Mouse (Mus musculus): ENCODE data around the gene St7. TPM values are rescaled to one million over a fixed set of nuclear protein-coding genes. Genes with fewer than 3 reads are reported as not detected.

Gene St7
- 22.8 and 26.3 TPM in 2 replicates for polyA plus RNA-seq (2012; rRNA removed)

GRCm38 (mm10) chr6:17692647-17693046, at the start of gene St7:
St7 (plus strand) TSS chr6:17692933.
- Histone ChIP-seq H3K4me1 (ENCODE audit: control insufficient read depth, insufficient read depth, low read length) (no peaks in the 10 kb centered on the region; the same call in 1 of the 2 replicates), H3K4me3 (ENCODE audit: insufficient read depth, low read length) (peak within 1 kb of the TSS; percentile 95), H3K27ac (ENCODE audit: insufficient read depth, low read length) (no peak within 1 kb of the TSS)
- TF ChIP-seq CTCF (IDR thresholded peaks at IDR 0.05; ENCODE audit: extremely low read depth, insufficient read depth, low read length) (no peak), POLR2A (IDR thresholded peaks at IDR 0.05; ENCODE audit: extremely low read depth, insufficient read depth, low read length) (no peak)

DNA sequence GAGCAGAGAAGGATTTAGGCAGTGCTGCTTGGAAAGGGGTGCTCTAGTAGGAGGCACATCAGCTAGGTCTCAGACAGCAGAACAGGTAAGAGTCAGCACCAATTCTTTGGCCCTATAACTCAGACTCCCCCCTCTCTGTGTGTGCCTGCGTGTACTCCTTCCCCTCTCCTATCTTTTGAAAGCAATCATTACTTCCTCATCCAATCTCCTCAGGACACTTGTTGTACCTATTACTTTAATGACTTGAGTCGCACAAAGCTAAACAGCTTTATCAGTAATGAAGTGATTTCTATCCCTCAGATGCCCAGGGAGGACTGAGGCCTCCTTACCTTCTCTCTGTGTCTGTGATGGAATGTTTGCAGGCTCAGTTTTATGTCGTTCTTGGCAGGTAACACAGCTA, 46.6 kb upstream of the St7 start:
- no peak overlapping the region for H3K4me3 ChIP-seq (ENCODE audit: insufficient read depth, low read length)
- H3K4me1 ChIP-seq (ENCODE audit: control insufficient read depth, insufficient read depth, low read length), result peaks cover 8% of the 10 kb centered on the region
- H3K27ac ChIP-seq (ENCODE audit: insufficient read depth, low read length), result no peak overlapping the region
- TF ChIP-seq POLR2A (IDR thresholded peaks at IDR 0.05; ENCODE audit: extremely low read depth, insufficient read depth, low read length) (no peak), CTCF (IDR thresholded peaks at IDR 0.05; ENCODE audit: extremely low read depth, insufficient read depth, low read length) (no peak)

DNA sequence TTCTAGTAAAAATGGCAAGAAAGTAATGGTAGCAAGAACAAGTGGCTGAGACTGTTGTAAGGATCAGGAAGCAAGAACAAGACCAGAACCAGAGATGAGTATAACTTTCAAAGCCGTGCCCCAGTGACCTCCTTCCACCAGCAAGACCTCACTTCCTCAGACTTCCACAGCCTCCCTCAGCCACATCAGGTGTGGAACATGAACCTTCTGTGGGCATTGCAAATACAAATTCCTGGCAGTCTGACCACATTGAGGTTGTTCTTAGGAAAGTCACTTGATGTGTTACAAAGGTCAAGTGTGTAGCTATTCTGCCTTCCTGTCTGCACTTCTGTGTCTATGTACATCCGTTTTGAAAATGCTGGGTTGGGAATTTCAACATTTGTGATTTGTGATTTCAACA, 40.6 kb upstream of the St7 start:
- TF ChIP-seq CTCF (IDR thresholded peaks at IDR 0.05; ENCODE audit: extremely low read depth, insufficient read depth, low read length) (no peak), POLR2A (IDR thresholded peaks at IDR 0.05; ENCODE audit: extremely low read depth, insufficient read depth, low read length) (no peak)
- Histone ChIP-seq H3K4me1 (ENCODE audit: control insufficient read depth, insufficient read depth, low read length) (no peaks in the 10 kb centered on the region), H3K4me3 (ENCODE audit: insufficient read depth, low read length) (no peak overlapping the region), H3K27ac (ENCODE audit: insufficient read depth, low read length) (no peak overlapping the region)

- H3K27ac ChIP-seq (ENCODE audit: insufficient read depth, low read length), result no peak overlapping the region
Observed at GRCm38 (mm10) chr6:17655080-17655479, 37.7 kb upstream of the St7 start.

DNA sequence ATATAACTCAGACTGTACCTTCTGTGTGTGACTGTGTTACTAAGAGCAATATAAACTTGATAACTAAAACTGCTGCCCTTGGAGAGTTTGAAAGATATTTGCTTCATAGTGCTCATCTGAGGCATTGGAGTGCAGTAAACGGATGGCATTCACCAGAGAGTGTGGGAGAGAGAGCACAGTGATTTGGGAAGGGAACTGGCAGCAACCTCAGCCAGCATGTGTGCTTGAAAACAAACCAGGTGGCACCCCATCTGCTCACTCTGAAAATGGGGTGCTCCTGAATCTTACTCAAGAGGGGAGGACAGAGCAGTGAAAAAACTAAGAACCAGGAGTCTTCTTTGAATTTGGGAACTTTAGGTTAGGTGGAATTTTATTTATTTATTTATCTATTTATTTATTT, 35.4 kb upstream of the St7 start:
- TF ChIP-seq CTCF (IDR thresholded peaks at IDR 0.05; ENCODE audit: extremely low read depth, insufficient read depth, low read length) (no peak), POLR2A (IDR thresholded peaks at IDR 0.05; ENCODE audit: extremely low read depth, insufficient read depth, low read length) (no peak)
- Histone ChIP-seq H3K27ac (ENCODE audit: insufficient read depth, low read length) (no peak overlapping the region), H3K4me1 (ENCODE audit: control insufficient read depth, insufficient read depth, low read length) (no peaks in the 10 kb centered on the region), H3K4me3 (ENCODE audit: insufficient read depth, low read length) (no peak overlapping the region)

More at GRCm38 (mm10) chr6:17655080-17655479, 37.7 kb upstream of the St7 start:
- Histone ChIP-seq H3K4me1 (ENCODE audit: control insufficient read depth, insufficient read depth, low read length) (no peaks in the 10 kb centered on the region), H3K4me3 (ENCODE audit: insufficient read depth, low read length) (no peak overlapping the region)
- no peak for TF ChIP-seq POLR2A (IDR thresholded peaks at IDR 0.05; ENCODE audit: extremely low read depth, insufficient read depth, low read length)
- TF ChIP-seq CTCF (IDR thresholded peaks at IDR 0.05; ENCODE audit: extremely low read depth, insufficient read depth, low read length), result no peak

GRCm38 (mm10) chr6:17665348-17665747, 27.4 kb upstream of the St7 start:
- TF ChIP-seq CTCF (IDR thresholded peaks at IDR 0.05; ENCODE audit: extremely low read depth, insufficient read depth, low read length), result no peak
- no peak for TF ChIP-seq POLR2A (IDR thresholded peaks at IDR 0.05; ENCODE audit: extremely low read depth, insufficient read depth, low read length)
- H3K27ac ChIP-seq (ENCODE audit: insufficient read depth, low read length), result no peak overlapping the region
- no peaks in the 10 kb centered on the region; the same call in 1 of the 2 replicates for H3K4me1 ChIP-seq (ENCODE audit: control insufficient read depth, insufficient read depth, low read length)

DNA sequence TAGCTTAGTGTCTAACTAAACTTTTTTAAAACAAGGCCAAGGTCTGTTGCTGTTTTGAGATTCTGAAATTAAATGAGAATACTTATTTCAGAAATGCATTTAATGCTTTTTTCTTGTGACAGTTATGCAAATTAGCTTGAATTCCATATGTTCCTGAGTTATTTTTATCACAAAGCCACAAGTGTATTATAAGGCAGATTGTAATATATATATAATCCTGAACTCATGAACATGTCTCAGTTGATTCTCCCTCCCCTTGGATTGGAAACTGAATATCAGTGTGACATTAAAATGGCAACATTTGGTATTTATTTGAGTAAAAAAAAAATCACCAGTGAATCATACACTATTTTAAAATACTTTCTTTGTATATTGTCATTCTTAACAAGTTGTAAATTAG, 26.7 kb upstream of the St7 start:
- TF ChIP-seq CTCF (IDR thresholded peaks at IDR 0.05; ENCODE audit: extremely low read depth, insufficient read depth, low read length), result no peak
- TF ChIP-seq POLR2A (IDR thresholded peaks at IDR 0.05; ENCODE audit: extremely low read depth, insufficient read depth, low read length), result no peak
- Histone ChIP-seq H3K27ac (ENCODE audit: insufficient read depth, low read length) (no peak overlapping the region), H3K4me3 (ENCODE audit: insufficient read depth, low read length) (no peak overlapping the region), H3K4me1 (ENCODE audit: control insufficient read depth, insufficient read depth, low read length) (no peaks in the 10 kb centered on the region; the same call in 1 of the 2 replicates)

More at GRCm38 (mm10) chr6:17665348-17665747, 27.4 kb upstream of the St7 start:
- no peak overlapping the region for H3K4me3 ChIP-seq (ENCODE audit: insufficient read depth, low read length)

DNA sequence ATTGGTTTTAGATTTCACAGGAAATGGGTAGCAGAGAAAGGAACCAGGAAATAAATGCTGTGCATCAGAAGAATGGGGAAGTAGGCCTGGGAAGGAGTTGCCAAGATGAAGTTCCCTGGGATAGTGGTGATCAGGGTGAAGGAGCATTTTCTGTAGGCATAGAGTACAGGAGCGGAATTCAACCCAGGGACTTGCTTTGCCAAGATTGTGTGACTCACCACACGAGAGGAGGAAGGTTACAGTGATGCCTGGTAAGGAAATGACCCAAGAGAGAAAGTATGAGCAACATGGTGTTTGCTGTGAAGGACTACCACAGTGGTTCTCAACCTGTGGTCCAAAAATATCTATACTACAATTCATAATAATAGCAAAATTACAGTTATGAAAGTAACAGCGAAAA, 24.9 kb upstream of the St7 start:
- TF ChIP-seq POLR2A (IDR thresholded peaks at IDR 0.05; ENCODE audit: extremely low read depth, insufficient read depth, low read length) (no peak), CTCF (IDR thresholded peaks at IDR 0.05; ENCODE audit: extremely low read depth, insufficient read depth, low read length) (no peak)

GRCm38 (mm10) chr6:17668334-17668733, 24.4 kb upstream of the St7 start:
- no peak overlapping the region for H3K4me3 ChIP-seq (ENCODE audit: insufficient read depth, low read length)
- H3K4me1 ChIP-seq (ENCODE audit: control insufficient read depth, insufficient read depth, low read length), result no peaks in the 10 kb centered on the region; the same call in 1 of the 2 replicates
- no peak overlapping the region for H3K27ac ChIP-seq (ENCODE audit: insufficient read depth, low read length)
- TF ChIP-seq POLR2A (IDR thresholded peaks at IDR 0.05; ENCODE audit: extremely low read depth, insufficient read depth, low read length) (no peak), CTCF (IDR thresholded peaks at IDR 0.05; ENCODE audit: extremely low read depth, insufficient read depth, low read length) (no peak)

More for the DNA sequence above, 24.9 kb upstream of the St7 start:
- H3K27ac ChIP-seq (ENCODE audit: insufficient read depth, low read length), result no peak overlapping the region
- H3K4me3 ChIP-seq (ENCODE audit: insufficient read depth, low read length), result no peak overlapping the region
- H3K4me1 ChIP-seq (ENCODE audit: control insufficient read depth, insufficient read depth, low read length), result no peaks in the 10 kb centered on the region; the same call in 1 of the 2 replicates

DNA sequence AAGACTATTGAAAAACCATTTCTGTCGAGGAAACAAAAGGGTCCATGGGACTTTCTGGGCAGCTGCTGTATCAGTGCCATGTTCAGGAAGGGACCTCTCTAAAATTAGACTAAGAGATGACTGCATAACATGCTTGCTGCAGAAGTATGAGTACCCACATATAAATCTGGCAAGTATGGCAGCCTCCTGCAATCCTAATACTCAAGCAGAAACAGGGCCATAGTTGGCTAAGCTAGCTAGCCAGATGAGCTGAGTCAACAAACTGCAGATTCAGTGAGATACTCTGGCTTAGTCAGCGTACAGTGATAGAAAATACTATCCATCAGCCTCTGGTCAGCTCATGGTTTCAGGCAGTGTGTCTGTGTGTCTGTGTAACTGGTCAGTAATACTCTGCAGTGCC, 22.9 kb upstream of the St7 start:
- no peak overlapping the region for H3K4me3 ChIP-seq (ENCODE audit: insufficient read depth, low read length)

More for the DNA sequence above, 22.9 kb upstream of the St7 start:
- Histone ChIP-seq H3K4me1 (ENCODE audit: control insufficient read depth, insufficient read depth, low read length) (no peaks in the 10 kb centered on the region; the same call in 1 of the 2 replicates), H3K27ac (ENCODE audit: insufficient read depth, low read length) (no peak overlapping the region)
- no peak for TF ChIP-seq POLR2A (IDR thresholded peaks at IDR 0.05; ENCODE audit: extremely low read depth, insufficient read depth, low read length)
- no peak for TF ChIP-seq CTCF (IDR thresholded peaks at IDR 0.05; ENCODE audit: extremely low read depth, insufficient read depth, low read length)
